Mouse (Mus musculus) spleen, adult 2 months (tissue): ENCODE measurements around the gene Tprgl. TPM values are rescaled to one million over a fixed set of nuclear protein-coding genes. Genes with fewer than 3 reads are reported as not detected.

ENCODE experiments used
- DNase-seq, 2 experiments: peaks; one replicate each; pipeline versions ENCODE4 v3.0.0 to v3.0.0-alpha.2; 2012 to 2021; ENCODE audit warnings: low spot score in 2 of 2, low read depth in 1 of 2
- H3K27ac ChIP-seq: fragments of 200-500 bp; 2 replicates; pipeline ENCODE4 v1.5.1; 2012; ENCODE audit warnings: low read length, inconsistent platforms; ENCODE audit not compliant: insufficient read depth
- H3K27me3 ChIP-seq: fragments of 200-500 bp; 2 replicates; pipeline ENCODE4 v1.6.1; 2012; ENCODE audit warnings: mild to moderate bottlenecking, moderate library complexity, low read length, inconsistent platforms; ENCODE audit not compliant: control insufficient read depth, insufficient read depth
- H3K36me3 ChIP-seq: fragments of 200-500 bp; 2 replicates; pipeline ENCODE4 v1.6.1; 2012; ENCODE audit warnings: mild to moderate bottlenecking, low read length, inconsistent platforms; ENCODE audit not compliant: control insufficient read depth, insufficient read depth
- H3K4me1 ChIP-seq: fragments of 200-500 bp; 2 replicates; pipeline ENCODE4 v1.6.1; 2011; ENCODE audit warnings: inconsistent platforms; ENCODE audit not compliant: control insufficient read depth, insufficient read depth, insufficient read length
- H3K4me3 ChIP-seq: fragments of 200-500 bp; 2 replicates; pipeline ENCODE4 v1.5.1; 2011; ENCODE audit warnings: mild to moderate bottlenecking, inconsistent platforms; ENCODE audit not compliant: insufficient read depth, insufficient read length; ENCODE audit errors: extremely low read depth
- CTCF ChIP-seq: fragments of 200-500 bp; IDR thresholded peaks from 2 replicates; pipeline ENCODE4 v1.5.1; 2011; ENCODE audit warnings: mild to moderate bottlenecking, inconsistent platforms; ENCODE audit not compliant: insufficient read depth, insufficient read length, insufficient replicate concordance; ENCODE audit errors: extremely low read depth
- POLR2A ChIP-seq: fragments of 200-500 bp; IDR thresholded peaks from 2 replicates; pipeline ENCODE4 v1.6.1; 2011; ENCODE audit warnings: low read depth, low read length, inconsistent platforms
- WGBS: fragments of 180-500 bp; shearing (Covaris S2); methylation state at CpG from one replicate; pipeline ENCODE4 v1.1.7; 2018; 5-methylcytosine and 5-hydroxymethylcytosine counted together
- polyA plus RNA-seq: library from polyadenylated mRNA; depleted of rRNA; stranded (reverse); fragments of >200 nt; gene quantifications from 2 replicates; pipeline ENCODE4 v1.2.3, GENCODE M21; 2012

Gene Tprgl
- polyA plus RNA-seq, 1 experiment, result 143 TPM

GRCm38 (mm10) chr4:154198377-154198961 is 38.0 kb upstream of the Tprgl start:
- 78% methylated on average over 7 of the region's 7 CpGs for WGBS
- DNase-seq, result no peak
- H3K27ac ChIP-seq, result no peak overlapping the region
- TF ChIP-seq POLR2A (no peak), CTCF (no peak)
- H3K4me1 ChIP-seq, result no peaks in the 10 kb centered on the region
- no peaks in the 10 kb centered on the region for H3K36me3 ChIP-seq
- H3K4me3 ChIP-seq, result no peak overlapping the region
- no peaks in the 10 kb centered on the region for H3K27me3 ChIP-seq

GRCm38 (mm10) chr4:154197961-154198360 is 37.5 kb upstream of the Tprgl start:
- no peak for DNase-seq
- Histone ChIP-seq H3K27ac (no peak overlapping the region), H3K27me3 (no peaks in the 10 kb centered on the region), H3K36me3 (no peaks in the 10 kb centered on the region), H3K4me3 (no peak overlapping the region), H3K4me1 (no peaks in the 10 kb centered on the region)
- WGBS, result 88% methylated on average over 6 of the region's 6 CpGs
- no peak for TF ChIP-seq CTCF
- TF ChIP-seq POLR2A, result no peak

DNA sequence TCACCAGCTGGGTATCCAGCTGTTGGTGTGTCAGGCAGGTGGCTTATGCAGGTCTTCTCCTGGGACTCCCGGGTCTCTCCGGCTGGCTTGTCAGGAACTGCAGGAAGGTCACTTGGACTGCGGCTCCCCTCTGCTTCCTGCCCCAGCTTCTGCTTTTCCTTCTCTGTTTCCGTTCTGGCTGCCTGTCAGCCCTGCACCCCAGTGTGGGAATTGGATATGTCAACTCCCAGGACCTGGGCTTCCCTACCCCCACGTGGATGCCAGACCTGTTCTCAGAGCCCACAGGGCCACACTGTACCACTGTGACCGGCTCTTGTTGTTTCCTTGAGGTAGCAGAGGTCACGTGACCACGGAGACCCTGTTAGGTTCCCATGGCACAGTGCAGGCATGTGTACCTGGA is 28.5 kb upstream of the Tprgl start:
- no peaks in the 10 kb centered on the region for H3K27me3 ChIP-seq

DNA sequence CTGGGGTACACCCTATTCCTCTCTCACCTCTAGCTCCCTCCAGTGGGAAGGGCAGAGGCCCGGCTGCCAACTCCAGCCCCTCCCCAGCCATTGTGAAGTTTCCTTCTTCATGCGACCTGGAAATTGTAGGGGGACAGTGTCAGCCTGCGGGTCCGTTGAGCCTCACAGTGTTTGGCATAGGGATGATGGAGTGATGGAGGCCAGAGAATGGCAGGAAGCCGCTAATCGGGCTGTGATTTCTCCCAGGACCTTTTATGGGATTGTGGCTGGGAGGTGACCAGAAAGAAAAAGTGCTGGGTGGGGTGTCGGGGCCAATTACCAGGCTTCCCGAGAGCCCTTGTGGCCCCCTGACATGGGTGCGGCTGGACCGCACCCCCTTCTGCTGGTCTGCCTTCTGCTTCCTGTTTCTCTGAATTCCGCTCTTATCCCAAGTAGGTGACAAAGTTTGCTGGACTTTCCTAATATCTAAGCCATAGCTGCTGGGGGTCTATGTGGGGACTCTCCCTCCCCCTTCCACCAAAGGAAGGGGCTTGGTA is 25.6 kb upstream of the Tprgl start:
- Histone ChIP-seq H3K27me3 (no peaks in the 10 kb centered on the region), H3K27ac (no peak overlapping the region), H3K4me1 (no peaks in the 10 kb centered on the region), H3K36me3 (no peaks in the 10 kb centered on the region), H3K4me3 (no peak overlapping the region)
- TF ChIP-seq POLR2A, result no peak
- TF ChIP-seq CTCF, result no peak
- DNase-seq, result no peak
- 76% methylated on average over 11 of the region's 11 CpGs for whole genome bisulfite sequencing

More for the DNA sequence above, 28.5 kb upstream of the Tprgl start:
- DNase-seq, result no peak
- Histone ChIP-seq H3K36me3 (no peaks in the 10 kb centered on the region), H3K4me3 (no peak overlapping the region), H3K4me1 (no peaks in the 10 kb centered on the region), H3K27ac (no peak overlapping the region)
- 6% methylated on average over 8 of the region's 8 CpGs for WGBS
- TF ChIP-seq CTCF (no peak), POLR2A (no peak)

DNA sequence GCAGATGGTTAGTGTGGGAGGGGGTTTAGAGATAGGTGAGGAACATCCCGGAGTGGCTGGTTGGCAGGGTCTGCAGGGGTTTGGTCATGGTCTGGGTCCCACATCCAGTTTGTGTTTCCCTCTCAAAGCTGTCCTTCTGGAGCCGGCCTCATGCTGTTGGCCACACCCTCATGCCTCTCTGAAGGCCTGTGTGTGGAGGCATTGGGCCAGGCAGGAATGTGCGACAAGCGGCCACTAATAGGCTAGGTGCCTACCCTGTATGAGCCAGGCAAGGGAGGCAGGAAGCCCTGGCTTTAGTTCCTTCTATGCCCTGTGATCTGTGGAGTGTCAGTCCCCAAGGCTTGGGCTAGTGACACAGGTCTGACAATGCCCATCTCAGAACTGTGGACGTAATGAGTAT is 24.5 kb upstream of the Tprgl start:
- DNase-seq, result no peak

GRCm38 (mm10) chr4:154183566-154183965 is 23.1 kb upstream of the Tprgl start:
- Histone ChIP-seq H3K27me3 (no peaks in the 10 kb centered on the region), H3K36me3 (no peaks in the 10 kb centered on the region), H3K4me1 (no peaks in the 10 kb centered on the region), H3K27ac (no peak overlapping the region), H3K4me3 (no peak overlapping the region)
- no peak for DNase-seq
- 80% methylated on average over 5 of the region's 5 CpGs for WGBS
- no peak for TF ChIP-seq CTCF
- TF ChIP-seq POLR2A, result no peak

More for the DNA sequence above, 24.5 kb upstream of the Tprgl start:
- H3K27me3 ChIP-seq, result no peaks in the 10 kb centered on the region
- 92% methylated on average over 5 of the region's 5 CpGs for WGBS
- TF ChIP-seq POLR2A (no peak), CTCF (no peak)
- no peaks in the 10 kb centered on the region for H3K4me1 ChIP-seq
- no peak overlapping the region for H3K4me3 ChIP-seq
- no peaks in the 10 kb centered on the region for H3K36me3 ChIP-seq
- H3K27ac ChIP-seq, result no peak overlapping the region

- DNase-seq, result no peak
- no peak overlapping the region for H3K4me3 ChIP-seq
- 90% methylated on average over 7 of the region's 7 CpGs for whole genome bisulfite sequencing
- no peak overlapping the region for H3K27ac ChIP-seq
- no peaks in the 10 kb centered on the region for H3K36me3 ChIP-seq
- no peaks in the 10 kb centered on the region for H3K27me3 ChIP-seq
- no peak for TF ChIP-seq CTCF
- H3K4me1 ChIP-seq, result no peaks in the 10 kb centered on the region
Observed at GRCm38 (mm10) chr4:154181001-154181400, 20.5 kb upstream of the Tprgl start.
